Mouse (Mus musculus) bone marrow, adult 2 months (tissue): ENCODE data around the gene Spag6l. TPM values are rescaled to one million over a fixed set of nuclear protein-coding genes. Genes with fewer than 3 reads are reported as not detected.
"Not testable (repeated sequence)": the region's sequence is repeated elsewhere in the genome, so short reads cannot be mapped to it uniquely, and the experiment has no call there.

Source experiments
- H3K27ac ChIP-seq: fragments of 200-500 bp; 2 replicates; pipeline ENCODE4 v1.5.1; 2012; ENCODE audit warnings: low read depth, mild to moderate bottlenecking, control low read depth, inconsistent platforms, low read length; ENCODE audit not compliant: control insufficient read depth, poor library complexity, insufficient read depth
- H3K4me1 ChIP-seq: fragments of 200-500 bp; 2 replicates; pipeline ENCODE4 v1.6.1; 2011; ENCODE audit warnings: low read length; ENCODE audit not compliant: control insufficient read depth, insufficient read depth
- H3K4me3 ChIP-seq: fragments of 200-500 bp; replicated peaks from 2 replicates; pipeline ENCODE3; 2011; ENCODE audit warnings: mild to moderate bottlenecking, low read depth, low read length, control low read depth; ENCODE audit not compliant: control insufficient read depth
- CTCF ChIP-seq: fragments of 200-500 bp; IDR thresholded peaks from 2 replicates; pipeline ENCODE4 v1.5.1; 2011; ENCODE audit warnings: low read length, control low read depth; ENCODE audit not compliant: control insufficient read depth, insufficient read depth
- POLR2A ChIP-seq: fragments of 200-500 bp; IDR thresholded peaks from 2 replicates; pipeline ENCODE4 v1.6.1; 2011; ENCODE audit warnings: low read depth, mild to moderate bottlenecking, control low read depth, low read length, borderline replicate concordance; ENCODE audit not compliant: control insufficient read depth
- WGBS: fragments of 180-500 bp; shearing (Covaris S2); methylation state at CpG from one replicate; pipeline ENCODE4 v1.1.7; 2018; 5-methylcytosine and 5-hydroxymethylcytosine counted together
- polyA plus RNA-seq: library from polyadenylated mRNA; stranded (reverse); fragments of >200 nt; gene quantifications from 2 replicates; pipeline ENCODE4 v1.2.4, GENCODE M21; 2011; ENCODE audit warnings: low replicate concordance; ENCODE audit not compliant: missing spikeins, insufficient read depth, insufficient read length

Spag6l gene
- polyA plus RNA-seq, 1 experiment, result not detected

DNA sequence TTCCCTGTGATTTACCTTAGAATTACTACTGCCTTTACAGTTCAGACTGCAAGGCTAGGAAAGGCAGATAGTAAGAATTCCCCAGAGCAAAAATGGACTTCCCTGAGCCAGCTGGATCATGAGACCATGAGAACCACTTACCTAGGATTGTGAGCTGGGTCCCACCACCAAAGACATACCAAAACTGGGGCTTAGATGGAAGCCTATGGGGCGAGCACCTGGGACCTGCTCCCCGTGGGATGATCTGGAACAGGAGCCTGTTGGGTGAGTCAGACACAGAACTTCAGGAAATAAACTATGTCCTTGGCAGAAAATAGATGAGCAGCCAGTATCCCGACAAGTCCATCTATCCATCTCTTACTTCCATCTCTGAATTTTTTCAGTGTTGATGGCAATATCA is 33.0 kb upstream of the Spag6l start:
- no peak overlapping the region for H3K4me3 ChIP-seq
- TF ChIP-seq POLR2A, result no peak
- no peak for TF ChIP-seq CTCF
- no peak overlapping the region for H3K27ac ChIP-seq
- H3K4me1 ChIP-seq, result peaks cover 5% of the 10 kb centered on the region
- WGBS, result 74% methylated on average over 3 of the region's 3 CpGs

DNA sequence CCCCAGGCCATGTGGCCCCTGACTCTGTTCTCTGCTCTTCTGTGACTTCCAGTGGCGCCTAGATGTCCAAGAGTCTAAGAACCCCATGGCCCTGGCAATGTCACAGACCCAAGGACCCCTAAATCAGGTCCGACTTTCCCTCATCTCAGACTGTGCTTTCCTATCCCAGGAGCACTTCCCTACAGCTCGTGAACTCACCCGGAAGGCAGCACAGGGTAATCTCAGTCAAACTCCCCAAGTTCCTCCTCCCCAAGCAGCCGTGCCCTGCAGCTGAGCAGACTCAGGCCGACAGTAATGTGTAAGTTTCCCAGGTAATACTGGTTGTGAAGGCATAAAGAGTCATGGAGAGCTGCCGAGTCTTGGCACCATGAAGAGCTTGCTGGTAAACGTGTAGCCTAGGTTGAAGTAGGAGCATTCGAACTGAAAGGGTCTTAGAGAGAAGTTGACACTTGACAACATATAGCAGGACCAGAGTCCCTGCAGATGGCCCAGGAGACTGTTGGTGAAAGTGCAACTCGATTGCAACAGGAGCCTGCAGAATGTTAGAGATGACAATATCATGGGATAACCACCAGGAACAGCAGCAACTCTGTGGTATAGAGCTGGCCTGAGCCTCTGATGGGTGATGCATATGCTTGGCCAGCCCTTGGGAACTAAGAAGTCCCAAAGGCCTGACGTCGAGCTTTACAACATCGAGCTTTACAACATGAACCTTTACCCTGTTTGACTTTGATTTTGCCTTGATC is 27.6 kb upstream of the Spag6l start:
- TF ChIP-seq POLR2A, result no peak
- TF ChIP-seq CTCF, result no peak
- peaks cover 6% of the 10 kb centered on the region for H3K4me1 ChIP-seq
- H3K4me3 ChIP-seq, result peak overlapping the region; percentile 9
- WGBS, result 39% methylated on average over 13 of the region's 13 CpGs
- peak overlapping the region; percentile 50 for H3K27ac ChIP-seq

DNA sequence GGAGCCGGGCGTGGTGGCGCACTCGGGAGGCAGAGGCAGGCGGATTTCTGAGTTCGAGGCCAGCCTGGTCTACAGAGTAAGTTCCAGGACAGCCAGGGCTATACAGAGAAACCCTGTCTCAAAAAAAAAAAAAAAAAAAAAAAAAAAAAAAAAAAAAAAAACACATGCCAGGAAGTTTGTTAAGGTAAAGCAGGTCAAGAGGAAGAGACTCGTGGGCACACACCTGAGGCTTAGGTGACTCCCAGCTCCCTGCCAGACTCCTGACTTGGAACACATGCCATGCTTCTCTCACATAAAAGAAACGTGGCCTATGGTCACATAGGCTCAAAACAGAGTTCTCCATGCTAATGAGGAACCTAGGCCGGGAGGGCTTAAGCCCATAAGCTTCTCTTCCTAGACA is 26.8 kb upstream of the Spag6l start:
- H3K4me3 ChIP-seq, H3K4me1 ChIP-seq, H3K27ac ChIP-seq: not testable (repeated sequence)
- 59% methylated on average over 9 of the region's 9 CpGs for WGBS

DNA sequence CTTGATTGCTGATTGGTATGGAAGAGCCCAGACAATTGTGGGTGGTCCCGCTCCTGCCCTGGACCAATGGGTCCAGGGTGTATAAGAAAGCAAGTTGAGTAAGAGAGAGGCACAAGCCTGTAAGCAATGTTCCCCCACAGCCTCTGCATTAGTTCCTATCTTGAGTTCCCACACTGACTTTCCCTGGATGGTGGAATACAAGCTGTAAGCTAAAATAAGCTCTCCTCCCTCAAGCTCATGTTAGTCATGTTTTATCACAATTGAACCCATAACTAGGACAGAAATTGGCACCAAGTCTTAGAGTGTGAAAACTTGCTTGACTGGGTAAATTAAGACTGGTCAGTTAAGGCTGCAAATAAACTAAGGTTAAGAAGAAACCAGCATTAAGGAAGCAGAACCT is 26.3 kb upstream of the Spag6l start:
- Histone ChIP-seq H3K27ac (no peak overlapping the region), H3K4me1 (peaks cover 6% of the 10 kb centered on the region), H3K4me3 (no peak overlapping the region)
- 53% methylated on average over 1 of the region's 1 CpGs for WGBS
- TF ChIP-seq POLR2A (no peak), CTCF (no peak)

DNA sequence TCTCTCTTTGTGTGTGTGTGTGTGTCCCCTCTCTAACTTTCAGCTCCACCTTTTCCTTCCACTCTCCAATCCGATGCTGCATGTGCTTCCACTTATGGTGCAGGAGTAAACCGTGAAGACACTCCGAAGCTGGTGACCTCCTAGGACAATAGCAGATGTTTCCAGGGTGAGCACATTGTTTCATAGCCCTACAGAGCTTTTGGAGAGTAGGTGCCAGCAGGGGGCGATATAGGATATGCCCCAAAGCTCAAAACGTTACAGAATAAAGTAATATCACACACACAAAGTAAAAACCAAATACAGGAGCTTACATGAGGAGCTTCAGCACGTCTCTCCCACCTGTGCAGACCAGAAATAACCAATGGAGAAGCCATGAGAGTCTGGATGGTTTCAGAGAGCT is 25.6 kb upstream of the Spag6l start:
- peak; percentile 35 for TF ChIP-seq CTCF
- no peak for TF ChIP-seq POLR2A
- H3K4me1 ChIP-seq, result peaks cover 6% of the 10 kb centered on the region
- no peak overlapping the region for H3K4me3 ChIP-seq
- WGBS, result 4% methylated on average over 6 of the region's 6 CpGs
- no peak overlapping the region for H3K27ac ChIP-seq

DNA sequence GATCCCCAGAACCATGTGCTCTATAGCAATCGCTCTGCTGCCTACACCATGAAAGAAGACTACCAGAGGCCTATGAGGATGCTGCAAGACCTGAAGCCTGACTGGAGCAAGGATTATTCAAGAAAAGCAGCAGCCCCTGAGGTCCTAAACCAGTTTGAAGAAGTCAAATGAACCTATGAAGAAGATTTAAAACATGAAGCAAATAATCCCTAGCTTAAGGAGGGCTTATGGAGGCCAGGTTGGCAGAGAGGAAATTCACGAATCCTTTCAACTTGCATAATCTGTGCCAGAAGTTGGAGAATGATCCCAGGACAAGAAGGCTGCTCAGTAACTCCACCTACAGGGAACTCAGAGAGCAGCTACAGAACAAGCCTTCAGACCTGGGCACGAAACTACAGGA is 23.2 kb upstream of the Spag6l start:
- H3K4me1 ChIP-seq, result peaks cover 4% of the 10 kb centered on the region
- TF ChIP-seq CTCF (no peak), POLR2A (no peak)
- no peak overlapping the region for H3K4me3 ChIP-seq
- no peak overlapping the region for H3K27ac ChIP-seq
- WGBS, result 70% methylated on average over 3 of the region's 3 CpGs

DNA sequence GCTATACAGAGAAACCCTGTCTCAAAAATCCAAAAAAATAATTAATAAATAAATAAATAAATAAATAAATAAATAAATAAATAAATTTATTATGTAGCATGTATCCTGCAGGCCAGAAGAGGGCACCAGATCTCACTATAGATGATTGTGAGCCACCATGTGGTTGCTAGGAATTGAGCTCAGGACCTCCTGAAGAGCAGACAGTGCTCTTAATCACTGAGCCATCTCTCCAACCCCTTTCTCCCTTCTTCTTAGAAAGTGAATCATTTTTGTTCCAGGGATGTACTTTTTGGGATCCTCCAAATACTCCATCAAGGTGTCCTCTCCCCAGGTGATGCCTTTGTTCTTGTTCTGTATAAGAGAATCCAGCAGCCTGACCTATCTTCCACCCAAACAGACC is 19.9 kb upstream of the Spag6l start:
- Histone ChIP-seq H3K27ac (no peak overlapping the region), H3K4me1 (no peaks in the 10 kb centered on the region), H3K4me3 (no peak overlapping the region)
- no peak for TF ChIP-seq CTCF
- TF ChIP-seq POLR2A, result no peak

DNA sequence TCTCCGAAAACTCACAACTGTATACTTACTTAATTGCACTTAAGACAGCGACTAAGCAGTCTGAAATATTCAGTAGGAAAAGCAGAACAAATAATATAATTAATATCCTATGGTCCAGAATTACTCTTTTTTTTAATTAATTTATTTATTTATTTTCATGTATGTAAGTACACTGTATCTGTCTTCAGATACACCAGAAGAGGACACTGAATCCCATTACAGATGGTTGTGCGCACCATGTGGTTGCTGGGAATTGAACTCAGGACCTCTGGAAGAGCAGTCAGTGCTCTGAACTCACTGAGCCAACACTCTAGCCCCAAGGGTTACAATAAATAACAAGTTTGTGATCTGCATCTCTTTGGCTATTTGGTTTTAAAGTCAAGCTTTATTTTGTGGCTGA is 415 bp upstream of the Spag6l start:
- WGBS, result 72% methylated on average over 3 of the region's 3 CpGs
- TF ChIP-seq POLR2A (no peak), CTCF (no peak)
- no peaks in the 10 kb centered on the region; the same call in 1 of the 2 replicates for H3K4me1 ChIP-seq

DNA sequence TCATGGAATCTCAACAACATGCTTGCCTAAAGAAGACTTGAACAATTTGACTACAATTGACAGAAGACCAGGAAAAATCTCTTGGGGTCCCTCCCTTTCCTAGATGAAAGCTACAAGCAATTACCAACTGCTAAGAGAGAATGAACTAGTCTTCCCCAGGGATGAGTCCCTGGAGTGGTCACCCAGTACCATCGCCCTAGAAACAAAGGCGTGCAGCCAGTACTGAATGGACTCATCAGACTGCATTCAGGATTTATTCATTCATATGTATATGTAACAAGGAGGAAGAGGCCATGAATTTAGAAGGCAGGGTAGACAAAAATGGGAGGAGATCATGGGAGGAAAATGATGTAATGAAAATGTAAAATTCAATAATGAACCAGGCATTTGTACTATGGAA is 3.0 kb downstream of the Spag6l start:
- Histone ChIP-seq H3K4me1 (no peaks in the 10 kb centered on the region; the same call in 1 of the 2 replicates), H3K27ac (no peak overlapping the region), H3K4me3 (no peak overlapping the region)
- WGBS, result 83% methylated on average over 2 of the region's 2 CpGs
- TF ChIP-seq CTCF (no peak), POLR2A (no peak)

More for the DNA sequence above, 415 bp upstream of the Spag6l start:
- Histone ChIP-seq H3K4me3 (no peak overlapping the region), H3K27ac (no peak overlapping the region)
